Mouse (Mus musculus) naive thymus-derived CD4-positive, alpha-beta T cell, adult 5 months (primary cell): ENCODE data around the gene Cfl1. TPM values are rescaled to one million over a fixed set of nuclear protein-coding genes. Genes with fewer than 3 reads are reported as not detected.

Experiments used
- polyA plus RNA-seq: library from polyadenylated mRNA; unstranded; fragments of 100-300 nt; shearing (Covaris generic); gene quantifications from one replicate; pipeline ENCODE4 v1.2.1, GENCODE M21; 2017

Gene Cfl1
- polyA plus RNA-seq: 2,727 TPM

DNA sequence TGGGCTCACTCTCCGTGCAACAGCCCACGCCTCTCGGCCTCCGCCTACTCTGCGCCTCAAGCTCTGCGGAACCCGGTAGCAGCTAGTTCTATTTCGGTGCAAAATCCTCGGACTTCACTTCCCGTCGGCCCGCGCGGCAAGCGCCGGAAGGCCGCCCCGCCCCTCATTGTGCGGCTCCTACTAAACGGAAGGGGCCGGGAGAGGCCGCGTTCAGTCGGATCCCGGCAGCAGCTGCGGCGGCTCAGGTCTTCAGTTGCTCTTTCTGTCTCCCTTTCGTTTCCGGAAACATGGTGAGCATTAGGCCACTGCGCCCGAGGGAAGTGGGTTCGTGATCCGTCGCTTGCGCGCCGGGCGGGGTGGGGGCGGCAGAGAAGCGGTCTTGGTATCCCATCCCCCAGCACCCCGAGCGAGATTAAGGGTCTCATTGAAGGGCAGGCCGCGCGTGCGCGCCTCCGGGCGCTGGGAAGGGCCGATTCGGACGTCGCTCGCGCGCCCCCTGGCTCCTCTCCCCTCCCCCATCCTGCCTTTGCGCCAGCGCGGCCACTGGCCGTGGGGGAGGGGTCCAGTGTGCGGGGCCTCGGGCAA, at the start of gene Cfl1:
Gene Cfl1 (plus strand): TSS at position 143 of the 585 bp plus-strand sequence.

DNA sequence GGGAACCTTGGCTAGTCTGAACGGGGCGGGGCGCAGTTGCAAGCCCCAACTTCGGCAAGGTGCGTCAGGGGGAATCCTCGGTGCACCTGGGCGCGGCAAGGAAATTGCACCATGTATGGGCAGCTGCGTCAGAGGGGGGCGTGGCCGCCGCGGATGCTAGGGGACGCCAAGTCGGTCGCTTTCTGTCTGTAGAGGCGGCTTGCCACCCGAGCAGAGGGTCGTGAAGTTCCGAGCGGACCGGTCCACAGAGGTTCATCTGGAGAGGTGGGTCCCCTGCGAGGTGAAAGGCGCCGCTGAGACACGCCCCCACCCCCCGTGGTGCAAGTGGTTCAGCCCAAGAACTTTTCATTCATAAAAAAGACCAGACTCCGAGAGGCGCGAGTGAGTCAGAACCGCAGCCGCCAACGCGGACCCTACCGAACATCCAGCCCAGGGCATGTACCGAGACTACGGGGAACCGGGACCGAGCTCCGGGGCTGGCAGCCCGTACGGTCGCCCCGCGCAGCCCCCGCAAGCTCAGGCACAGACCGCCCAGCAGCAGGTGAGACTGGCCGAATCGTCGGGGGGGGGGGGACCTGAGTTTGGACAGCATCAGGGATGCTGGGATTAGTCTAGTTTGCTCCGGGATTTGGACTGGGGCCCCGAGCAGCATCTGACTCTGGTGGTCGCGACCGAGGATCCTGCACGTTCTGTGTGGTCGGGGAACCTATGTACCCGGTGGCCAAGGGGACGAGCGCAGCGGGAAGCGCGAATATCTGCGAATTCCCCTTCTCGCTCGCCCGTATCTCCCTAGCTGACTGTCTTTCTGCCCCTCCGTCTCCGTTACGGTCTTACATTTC, 42.5 kb upstream of the Cfl1 start, which contains the start of gene Fosl1:
Gene Fosl1 (plus strand): TSS at position 33 of the 839 bp plus-strand sequence.

DNA sequence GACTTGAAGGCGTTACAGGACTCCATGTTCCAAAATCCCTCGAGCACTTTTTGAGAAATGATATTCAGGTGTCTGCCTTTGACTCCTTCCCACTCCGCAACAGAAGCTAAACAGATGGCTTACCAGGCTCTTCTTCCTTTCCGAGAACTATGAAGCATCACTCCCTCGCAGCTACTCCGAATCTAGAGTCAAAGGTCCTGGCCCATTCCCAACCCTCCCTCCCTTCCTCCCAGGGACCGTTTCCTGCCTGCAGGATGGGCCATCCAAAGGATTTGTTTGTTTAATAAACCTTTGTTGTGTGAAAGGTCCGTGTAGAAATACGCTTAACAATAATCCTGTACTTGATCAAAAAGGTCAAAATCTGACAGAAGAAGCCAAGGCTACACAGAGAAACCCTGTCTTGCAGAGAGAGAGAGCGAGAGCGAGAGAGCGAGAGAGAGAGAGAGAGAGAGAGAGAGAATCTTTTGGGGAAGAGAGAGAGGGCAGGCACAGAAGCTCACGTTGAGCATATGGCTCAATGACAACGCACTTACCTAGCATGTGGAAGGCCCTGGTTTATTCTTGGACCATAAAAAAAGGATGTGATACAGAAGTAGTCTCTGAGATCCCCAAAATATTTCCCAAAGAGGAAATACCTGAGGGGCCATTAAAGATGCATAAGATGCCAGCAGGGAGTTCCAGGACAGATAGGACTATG, 32.4 kb upstream of the Cfl1 start, which contains the start of gene Ccdc85b:
Gene Ccdc85b (minus strand): TSS at position 149 of the 697 bp plus-strand sequence.

DNA sequence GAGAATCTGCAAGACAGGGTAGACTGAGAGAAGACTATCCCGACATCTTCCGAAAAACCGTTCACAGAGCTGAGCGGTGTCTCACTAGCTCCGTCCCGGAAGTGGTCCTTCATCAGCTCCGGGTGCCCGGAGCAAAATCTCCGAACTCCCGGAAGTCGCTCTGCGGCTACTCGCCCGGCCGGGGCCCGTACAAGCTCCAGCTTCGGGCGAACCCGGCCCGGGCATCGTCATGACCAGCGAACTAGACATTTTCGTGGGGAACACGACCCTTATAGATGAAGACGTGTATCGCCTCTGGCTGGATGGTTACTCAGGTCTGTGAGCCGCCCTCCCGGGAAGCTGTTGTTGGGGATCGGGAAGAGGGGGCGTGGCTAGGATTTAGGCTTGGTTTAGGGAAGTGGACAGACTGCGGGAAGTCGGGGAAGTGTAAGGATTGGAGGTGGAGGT, 29.8 kb upstream of the Cfl1 start, which contains the start of gene Fibp:
Gene Fibp (plus strand): TSS at position 151 of the 447 bp plus-strand sequence.

DNA sequence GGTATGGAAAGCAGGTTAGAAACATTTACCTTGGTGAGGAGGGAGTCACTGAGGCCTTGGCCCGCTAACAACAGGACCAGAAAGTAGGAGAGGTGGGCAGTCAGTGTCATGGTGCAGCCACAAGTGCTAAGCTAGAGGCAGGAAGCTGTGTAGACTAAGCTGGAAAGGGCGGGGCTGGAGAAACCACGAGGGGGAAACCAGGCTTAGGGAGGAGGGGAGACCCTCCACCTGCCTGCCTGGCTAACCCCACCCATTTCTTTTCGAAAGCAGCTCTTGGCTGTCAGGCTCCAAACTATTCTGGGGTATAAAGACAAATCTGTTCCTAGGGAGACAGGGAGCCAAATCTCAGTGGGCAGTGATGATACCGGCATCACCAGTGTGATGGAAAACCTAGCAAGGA, 21.9 kb upstream of the Cfl1 start, which contains the start of gene Ctsw:
Gene Ctsw (minus strand): TSS at position 134 of the 400 bp plus-strand sequence.

DNA sequence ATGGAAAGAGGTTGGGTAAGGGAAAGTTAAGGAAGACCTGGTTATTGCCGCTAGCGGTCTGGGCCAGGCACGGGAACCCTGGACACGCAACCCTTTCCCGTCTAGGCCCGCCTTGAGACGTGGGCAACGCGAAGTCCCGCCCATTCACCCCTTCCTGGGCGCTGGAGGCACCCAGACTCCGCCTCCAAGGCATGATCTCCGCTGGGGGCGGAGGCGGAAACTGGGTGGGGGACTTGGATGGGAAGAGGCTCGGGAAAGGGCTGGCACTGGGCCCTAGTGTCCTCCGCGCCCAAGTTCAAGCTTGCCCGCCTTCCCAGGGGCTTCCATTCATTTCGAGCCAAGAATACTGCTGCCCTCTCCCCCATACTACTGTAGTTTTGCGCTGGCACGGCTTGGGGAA, 16.5 kb upstream of the Cfl1 start, which contains the start of gene Efemp2:
Gene Efemp2 (plus strand): TSS at position 235 of the 400 bp plus-strand sequence.

DNA sequence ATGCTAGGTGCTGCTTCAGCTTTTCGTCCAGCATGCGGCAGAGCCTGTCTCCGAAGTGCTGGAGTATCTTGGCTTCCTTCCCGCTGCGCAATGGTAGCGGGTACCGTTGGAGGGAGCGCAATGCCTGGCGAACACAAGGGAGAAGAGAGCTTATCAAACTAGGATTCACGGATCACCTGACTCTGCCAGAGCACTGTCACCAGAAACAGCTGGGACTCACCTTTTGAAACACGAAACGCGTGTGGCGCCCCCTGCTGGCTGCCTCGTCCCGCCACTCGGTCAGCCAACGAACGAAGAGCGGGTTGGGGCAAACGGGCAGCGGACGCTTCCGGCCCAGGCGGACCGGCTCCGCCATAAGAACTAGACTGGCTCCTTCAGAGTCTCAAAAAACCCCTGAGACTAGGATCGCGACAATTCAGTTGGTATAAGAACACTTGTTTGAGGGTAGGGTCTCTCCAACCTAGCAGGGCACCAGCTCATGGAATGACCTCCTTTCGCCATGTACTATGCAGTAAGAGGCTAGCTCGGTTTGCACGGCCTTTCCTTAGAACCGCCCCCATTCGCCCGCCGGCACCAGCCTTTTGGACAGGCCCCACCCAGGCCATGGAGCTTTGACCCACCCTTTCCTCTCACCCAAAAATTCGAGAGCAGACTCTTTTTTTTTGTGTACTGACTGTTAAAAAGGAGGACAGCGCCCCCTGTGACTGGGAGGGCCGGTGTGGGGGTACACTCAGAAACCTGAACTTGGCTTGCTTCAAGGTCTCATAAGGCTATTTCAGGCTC, 2.3 kb upstream of the Cfl1 start, which contains the start of gene Mus81:
Gene Mus81 (minus strand): TSS at position 635 of the 783 bp plus-strand sequence.

DNA sequence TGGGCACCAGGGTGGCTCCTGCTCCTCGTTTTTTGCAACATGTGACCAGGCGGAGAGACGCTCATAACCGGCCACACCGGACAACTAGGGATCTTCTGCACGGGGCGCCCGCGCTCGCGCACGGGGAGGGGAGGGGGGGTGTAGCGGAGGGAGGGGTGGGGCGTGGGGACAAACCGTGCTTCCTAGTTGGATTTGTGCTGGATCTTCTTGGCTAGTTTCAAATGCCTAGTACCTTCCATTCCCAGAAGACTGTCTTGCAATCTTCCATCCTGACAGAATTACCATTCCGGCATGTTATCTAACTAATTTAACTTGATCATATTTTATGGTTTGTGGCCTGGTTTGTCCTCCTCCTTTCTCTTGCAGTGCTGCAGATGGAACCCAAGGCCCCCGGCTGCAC, 13.4 kb downstream of the Cfl1 start, which contains the start of gene 1700020D05Rik:
Gene 1700020D05Rik (minus strand): TSS at position 101 of the 400 bp plus-strand sequence.

DNA sequence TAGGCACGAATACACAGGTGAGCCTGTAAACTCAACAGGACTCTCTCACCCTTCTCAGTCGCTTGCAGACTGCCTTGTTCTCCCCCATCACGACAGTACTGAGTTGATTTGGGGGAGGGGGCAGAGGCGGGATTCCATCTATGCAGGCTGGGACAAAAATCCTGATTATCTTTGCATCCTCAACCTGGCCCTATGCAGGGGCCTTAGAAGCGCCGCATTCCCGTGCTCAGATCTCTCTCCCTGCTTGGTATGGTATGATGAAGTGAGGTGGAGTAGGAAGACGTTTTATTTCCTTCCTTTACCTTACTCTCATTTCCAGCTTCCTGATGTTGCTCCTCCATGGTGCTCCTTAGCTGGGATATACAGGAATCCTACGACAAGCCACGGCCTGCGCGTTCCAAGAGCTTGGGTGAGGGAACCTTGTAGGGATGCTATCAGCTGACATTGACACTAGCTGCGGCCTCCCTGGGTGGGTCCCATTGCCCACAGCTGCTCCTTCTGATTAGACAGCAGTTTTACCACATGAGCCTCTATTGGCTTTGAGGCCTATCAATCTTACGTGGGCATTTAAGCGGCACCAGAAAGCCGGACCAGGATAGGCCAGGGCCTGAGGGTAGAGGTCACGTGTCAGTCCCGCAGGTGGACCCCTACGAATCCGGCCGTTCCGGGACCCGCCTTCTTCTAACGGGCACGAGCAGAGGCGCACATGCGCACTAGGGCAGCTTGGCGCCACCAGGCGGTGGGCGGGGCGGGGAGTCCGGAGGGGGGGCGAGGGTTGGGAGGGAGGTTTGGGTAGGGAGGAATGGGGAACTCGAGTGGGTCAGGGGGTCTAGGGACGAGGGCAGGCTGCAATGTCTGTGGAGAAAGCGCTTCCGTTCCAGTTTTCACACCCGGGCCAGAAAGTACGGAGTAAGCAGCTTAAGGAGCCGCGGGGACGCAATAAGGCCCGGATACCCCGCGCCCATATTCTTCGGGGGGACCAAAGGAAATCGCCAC, 20.1 kb downstream of the Cfl1 start, which contains the start of gene Snx32:
Gene Snx32 (minus strand): TSS at position 508 of the 996 bp plus-strand sequence.

Other genes starting within 250 kb of the Cfl1 start
- 141 TPM for gene Pacs1, start 217.3 kb upstream of the Cfl1 start, polyA plus RNA-seq
- 321 TPM for gene Sf3b2, start 195.0 kb upstream of the Cfl1 start, polyA plus RNA-seq
- not detected for gene Gal3st3, start 192.1 kb upstream of the Cfl1 start, polyA plus RNA-seq
- gene Catsper1, start 154.7 kb upstream of the Cfl1 start, polyA plus RNA-seq: not detected
- not detected for gene Cst6, start 140.9 kb upstream of the Cfl1 start, polyA plus RNA-seq
- gene Eif1ad, start 123.7 kb upstream of the Cfl1 start, polyA plus RNA-seq: 47.0 TPM
- 229 TPM for gene Banf1, start 123.3 kb upstream of the Cfl1 start, polyA plus RNA-seq
- 303 TPM for gene Sart1, start 101.8 kb upstream of the Cfl1 start, polyA plus RNA-seq
- gene Tsga10ip, start 87.9 kb upstream of the Cfl1 start, polyA plus RNA-seq: 2.2 TPM
- 195 TPM for gene Drap1, start 65.5 kb upstream of the Cfl1 start, polyA plus RNA-seq
- 35.8 TPM for gene AI837181, start 65.3 kb upstream of the Cfl1 start, polyA plus RNA-seq
- not detected for gene Fosl1, start 42.9 kb upstream of the Cfl1 start, polyA plus RNA-seq
- gene Ccdc85b, start 32.6 kb upstream of the Cfl1 start, polyA plus RNA-seq: 7.4 TPM
- 75.8 TPM for gene Fibp, start 29.8 kb upstream of the Cfl1 start, polyA plus RNA-seq
- 75.3 TPM for gene Ctsw, start 21.9 kb upstream of the Cfl1 start, polyA plus RNA-seq
- gene Efemp2, start 16.5 kb upstream of the Cfl1 start, polyA plus RNA-seq: 0.81 TPM
- gene Mus81, start 2.1 kb upstream of the Cfl1 start, polyA plus RNA-seq: 45.4 TPM
- gene 1700020D05Rik, start 13.3 kb downstream of the Cfl1 start, polyA plus RNA-seq: not detected
- 3.7 TPM for gene Snx32, start 20.1 kb downstream of the Cfl1 start, polyA plus RNA-seq
- not detected for gene Ovol1, start 70.2 kb downstream of the Cfl1 start, polyA plus RNA-seq
- gene Ap5b1, start 77.6 kb downstream of the Cfl1 start, polyA plus RNA-seq: 8.4 TPM
- 94.3 TPM for gene Rnaseh2c, start 111.4 kb downstream of the Cfl1 start, polyA plus RNA-seq
- gene Kat5, start 119.8 kb downstream of the Cfl1 start, polyA plus RNA-seq: 78.7 TPM
- gene Rela, start 147.0 kb downstream of the Cfl1 start, polyA plus RNA-seq: 221 TPM
- gene Sipa1, start 173.3 kb downstream of the Cfl1 start, polyA plus RNA-seq: 178 TPM
- gene Map3k11, start 198.3 kb downstream of the Cfl1 start, polyA plus RNA-seq: 53.1 TPM
- gene Pcnx3, start 198.5 kb downstream of the Cfl1 start, polyA plus RNA-seq: 58.4 TPM
- 0.46 TPM for gene Kcnk7, start 213.9 kb downstream of the Cfl1 start, polyA plus RNA-seq
- gene Ehbp1l1, start 235.9 kb downstream of the Cfl1 start, polyA plus RNA-seq: 20.2 TPM
- gene Fam89b, start 239.2 kb downstream of the Cfl1 start, polyA plus RNA-seq: 57.4 TPM